ENCODE assay signal across 8 mouse cellular contexts in genomic region chr5:147299255-147300000, GRCm38 (mm10). TPM values are rescaled to one million over a fixed set of nuclear protein-coding genes. Genes with fewer than 3 reads are reported as not detected.
DNase-seq lines count a peak whose midpoint lies in the region; ATAC-seq and TF ChIP-seq lines count a peak whose summit lies in the region.

No protein-coding gene starts in this region.

- no peaks in the 10 kb centered on the region for H3K4me1 ChIP-seq in cerebellum, adult 2 months (ENCODE audit: control insufficient read depth, insufficient read depth, low read length)

- intact Hi-C loops in heart, postnatal 10 days (cut with DNase I), result no loop called here

- WGBS in cerebellum, adult 2 months, result under 1% methylated on average over 41 of the region's 41 CpGs

- ATAC-seq in megakaryocyte-erythroid progenitor cell, adult 5-6 weeks (replicated peaks; ENCODE audit: low FRiP score, low TSS enrichment, poor library complexity, severe bottlenecking), result peak; percentile 94
- no peak for ATAC-seq in inflammation-experienced regulatory T-cells, adult 6 months

- peak in 1 of 2 experiments; percentile 35 for DNase-seq in cerebellum, adult 2 months
- no peak for DNase-seq in cerebellum, adult 11-12 months
- peak; percentile 63 for DNase-seq in A20 (ENCODE audit: low read depth, low spot score)
- peak; percentile 17 for DNase-seq in c-Kit-positive CD71-positive TER-119-positive erythroid progenitor cells, embryonic 14.5 days (ENCODE audit: low spot score)
- peak; percentile 34 to 46 for DNase-seq in heart, postnatal 10 days
- DNase-seq in kidney, postnatal 4 days, result peak; percentile 74 to 79

- no peak overlapping the region for H3K4me3 ChIP-seq in cerebellum, adult 2 months (replicated peaks; ENCODE audit: insufficient read depth, low read depth, low read length)

- H3K27me3 ChIP-seq in cerebellum, adult 2 months (ENCODE audit: control insufficient read depth, insufficient read depth, low read length), result peaks cover 5% of the 10 kb centered on the region; the same call in 1 of the 2 replicates

- H3K27ac ChIP-seq in cerebellum, adult 2 months (ENCODE audit: insufficient read depth, low read length), result no peak overlapping the region

- TF ChIP-seq CTCF in cerebellum, adult 2 months (IDR thresholded peaks at IDR 0.05; ENCODE audit: borderline replicate concordance, insufficient read depth, low read depth, low read length), result peak; percentile 58; the same call in 1 of the 2 replicates

- no peak for TF ChIP-seq POLR2A in cerebellum, adult 2 months (IDR thresholded peaks at IDR 0.05; ENCODE audit: borderline replicate concordance, insufficient read depth, low read length)

RNA-seq across cellular contexts. Expression of gene Cdx2, which starts 7.6 kb away (rescaled TPM):
- polyA plus RNA-seq in cerebellum, adult 2 months (2012; rRNA removed), result not detected in 2 replicates
- not detected for total RNA-seq in heart, postnatal 10 days (2021)
- not detected in 2 replicates for total RNA-seq in megakaryocyte-erythroid progenitor cell, adult 5-6 weeks (2014; fragmentation: Nextera tagmentation)
- not detected in 2 replicates for total RNA-seq in megakaryocyte-erythroid progenitor cell, adult 5-6 weeks (2017)
- polyA plus RNA-seq in inflammation-experienced regulatory T-cells, adult 6 months (2017; shearing (Covaris generic)), result not detected

RNA-seq across cellular contexts. Expression of gene Urad, which starts 22.8 kb away (rescaled TPM):
- not detected in 2 replicates for polyA plus RNA-seq in cerebellum, adult 2 months (2012; rRNA removed)
- total RNA-seq in heart, postnatal 10 days (2021), result not detected
- not detected in 2 replicates for total RNA-seq in megakaryocyte-erythroid progenitor cell, adult 5-6 weeks (2014; fragmentation: Nextera tagmentation)
- total RNA-seq in megakaryocyte-erythroid progenitor cell, adult 5-6 weeks (2017), result not detected in 2 replicates
- polyA plus RNA-seq in inflammation-experienced regulatory T-cells, adult 6 months (2017; shearing (Covaris generic)), result not detected

RNA-seq across cellular contexts. Expression of gene Pdx1, which starts 29.7 kb away (rescaled TPM):
- polyA plus RNA-seq in cerebellum, adult 2 months (2012; rRNA removed), result not detected in 2 replicates
- not detected for total RNA-seq in heart, postnatal 10 days (2021)
- total RNA-seq in megakaryocyte-erythroid progenitor cell, adult 5-6 weeks (2014; fragmentation: Nextera tagmentation), result not detected in 2 replicates
- total RNA-seq in megakaryocyte-erythroid progenitor cell, adult 5-6 weeks (2017), result not detected in 2 replicates
- polyA plus RNA-seq in inflammation-experienced regulatory T-cells, adult 6 months (2017; shearing (Covaris generic)), result not detected
